Mouse (Mus musculus) limb, embryonic 15.5 days (tissue): ENCODE measurements around the gene Ttll13. TPM values are rescaled to one million over a fixed set of nuclear protein-coding genes. Genes with fewer than 3 reads are reported as not detected.

Experiments used
- ATAC-seq: fragments of 200-750 bp; cut with Nextera tagmentation; 2 replicates; pipeline ENCODE4 v1.8.0; 2017; ENCODE audit warnings: low read depth, moderate TSS enrichment; ENCODE audit not compliant: insufficient number of reproducible peaks, low FRiP score, low TSS enrichment
- H3K27ac ChIP-seq: fragments of 300-500 bp; sonication (generic); 2 replicates; pipeline ENCODE4 v1.5.1; 2015; ENCODE audit warnings: moderate library complexity, mild to moderate bottlenecking, inconsistent platforms
- H3K27me3 ChIP-seq: fragments of 300-500 bp; sonication (generic); 2 replicates; pipeline ENCODE4 v1.6.1; 2015; ENCODE audit warnings: inconsistent platforms
- H3K36me3 ChIP-seq: fragments of 300-500 bp; sonication (generic); 2 replicates; pipeline ENCODE4 v1.6.1; 2015; ENCODE audit warnings: inconsistent platforms
- H3K4me1 ChIP-seq: fragments of 300-500 bp; sonication (generic); 2 replicates; pipeline ENCODE4 v1.6.1; 2015; ENCODE audit warnings: inconsistent platforms
- H3K4me2 ChIP-seq: fragments of 300-500 bp; sonication (generic); 2 replicates; pipeline ENCODE4 v1.6.1; 2015; ENCODE audit warnings: mild to moderate bottlenecking, inconsistent platforms
- H3K4me3 ChIP-seq: fragments of 300-500 bp; sonication (generic); 2 replicates; pipeline ENCODE4 v1.5.1; 2015; ENCODE audit warnings: mild to moderate bottlenecking, inconsistent platforms
- H3K9ac ChIP-seq: fragments of 300-500 bp; sonication (generic); 2 replicates; pipeline ENCODE4 v1.6.1; 2015; ENCODE audit warnings: inconsistent platforms
- H3K9me3 ChIP-seq: fragments of 300-500 bp; sonication (generic); 2 replicates; pipeline ENCODE4 v1.6.1; 2016; ENCODE audit warnings: inconsistent platforms
- WGBS: fragments of 180-500 bp; shearing (Covaris S2); methylation state at CpG from one replicate; pipeline ENCODE4 v1.1.7; 2015; 5-methylcytosine and 5-hydroxymethylcytosine counted together
- polyA plus RNA-seq: library from polyadenylated mRNA; unstranded; fragments of >200 nt; fragmentation: Nextera tagmentation; extraction: Ambion mirVana; gene quantifications from 2 replicates; pipeline ENCODE4 v1.2.1, GENCODE M21; 2015

Gene Ttll13
- polyA plus RNA-seq, 1 experiment from 2014 or later = 1.1 TPM

DNA sequence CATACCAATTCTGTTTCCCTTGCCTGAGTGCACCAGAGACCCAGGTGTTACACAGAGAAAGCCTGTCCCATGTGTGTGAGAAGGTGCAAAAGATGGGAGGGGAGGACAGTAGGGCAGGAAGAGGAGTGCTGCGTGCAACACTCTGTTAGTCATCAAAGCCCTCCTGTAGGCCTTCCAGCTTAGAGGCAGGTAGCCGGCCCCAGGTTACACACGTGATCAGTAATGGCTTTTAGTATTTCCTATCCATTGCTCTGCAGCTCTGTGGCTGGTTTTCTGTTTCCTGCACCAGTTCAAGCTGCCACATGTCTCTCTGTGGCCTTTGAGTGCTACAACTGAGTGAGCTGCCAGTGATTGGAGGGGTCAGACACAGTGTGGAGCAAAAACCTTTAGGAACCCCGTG, 41.8 kb upstream of the Ttll13 start:
- Histone ChIP-seq H3K4me3 (no peak overlapping the region), H3K4me1 (peaks cover 85% of the 10 kb centered on the region), H3K9me3 (no peaks in the 10 kb centered on the region), H3K36me3 (no peaks in the 10 kb centered on the region; the same call in 1 of the 2 replicates), H3K27me3 (no peaks in the 10 kb centered on the region), H3K4me2 (no peak overlapping the region), H3K9ac (no peak overlapping the region), H3K27ac (no peak overlapping the region)
- 71% methylated on average over 4 of the region's 4 CpGs for WGBS
- no peak for ATAC-seq

DNA sequence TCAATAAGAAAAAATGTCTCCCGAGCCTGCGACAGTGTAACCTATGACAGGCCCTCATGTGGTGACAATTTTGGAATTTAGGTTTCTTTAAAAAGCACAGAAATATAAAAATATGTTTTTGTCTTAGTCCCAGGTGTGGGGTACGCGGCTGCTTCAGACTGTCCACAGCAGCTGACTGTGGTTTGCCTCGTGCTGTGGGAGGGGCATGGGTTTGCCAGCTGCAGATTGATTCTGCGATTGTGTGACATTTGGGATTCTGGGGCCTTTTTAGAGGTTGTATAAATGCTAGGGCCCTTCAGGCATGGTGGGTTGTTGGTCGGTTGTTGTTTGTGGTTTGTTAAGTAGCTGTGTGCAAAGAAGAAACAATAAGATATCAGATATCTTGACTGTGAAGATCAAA, 41.2 kb upstream of the Ttll13 start:
- H3K36me3 ChIP-seq = no peaks in the 10 kb centered on the region; the same call in 1 of the 2 replicates
- H3K4me3 ChIP-seq = no peak overlapping the region
- no peak overlapping the region for H3K9ac ChIP-seq
- H3K27me3 ChIP-seq = no peaks in the 10 kb centered on the region
- WGBS = 73% methylated on average over 7 of the region's 7 CpGs
- no peak overlapping the region for H3K4me2 ChIP-seq
- H3K4me1 ChIP-seq = peaks cover 84% of the 10 kb centered on the region
- ATAC-seq = no peak
- no peak overlapping the region for H3K27ac ChIP-seq
- H3K9me3 ChIP-seq = no peaks in the 10 kb centered on the region

DNA sequence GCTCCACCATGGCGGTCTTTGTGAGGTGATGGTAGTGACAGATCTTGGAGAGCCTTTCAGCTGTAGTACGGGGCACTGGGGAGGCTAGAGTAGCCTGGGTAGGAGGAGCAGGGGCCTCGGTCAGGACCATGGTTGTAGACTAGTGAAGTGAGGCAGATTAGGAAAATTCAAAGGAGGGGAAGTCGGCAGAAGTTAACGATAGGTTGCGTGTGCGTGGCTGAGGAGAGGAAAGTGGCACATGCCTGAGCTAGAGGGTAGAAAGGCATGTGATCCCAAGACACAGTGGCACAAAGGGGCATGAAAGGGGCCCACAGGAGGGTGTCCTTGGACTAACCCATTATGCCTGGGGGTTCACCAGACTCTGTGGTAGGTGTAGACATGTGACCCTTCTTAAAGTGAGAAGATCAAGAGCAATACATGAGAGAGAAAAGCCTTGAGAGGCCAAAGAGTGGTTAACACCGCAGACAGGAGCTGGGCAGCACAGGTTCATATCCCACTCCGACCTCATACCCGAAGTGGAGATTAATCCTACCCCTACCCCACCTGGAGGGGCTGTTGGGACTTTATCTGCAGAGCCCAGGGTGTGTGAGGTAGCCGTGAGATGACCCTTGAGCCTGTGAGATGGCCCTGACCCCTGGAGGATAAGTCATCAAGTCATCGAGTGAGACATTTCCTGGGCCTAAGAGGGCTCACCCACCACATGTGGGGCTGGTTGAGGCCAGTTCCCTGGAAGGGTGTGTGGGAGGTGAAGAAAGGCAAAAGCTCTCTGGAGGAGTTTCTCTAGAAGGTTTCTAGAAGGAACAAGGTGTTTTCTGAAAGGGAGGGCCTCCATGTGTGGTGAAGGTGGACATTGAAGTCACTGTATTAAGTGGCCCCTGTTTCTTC, 40.2 kb upstream of the Ttll13 start:
- H3K4me1 ChIP-seq = peaks cover 75% of the 10 kb centered on the region
- WGBS = 75% methylated on average over 12 of the region's 12 CpGs
- H3K9me3 ChIP-seq = no peaks in the 10 kb centered on the region

DNA sequence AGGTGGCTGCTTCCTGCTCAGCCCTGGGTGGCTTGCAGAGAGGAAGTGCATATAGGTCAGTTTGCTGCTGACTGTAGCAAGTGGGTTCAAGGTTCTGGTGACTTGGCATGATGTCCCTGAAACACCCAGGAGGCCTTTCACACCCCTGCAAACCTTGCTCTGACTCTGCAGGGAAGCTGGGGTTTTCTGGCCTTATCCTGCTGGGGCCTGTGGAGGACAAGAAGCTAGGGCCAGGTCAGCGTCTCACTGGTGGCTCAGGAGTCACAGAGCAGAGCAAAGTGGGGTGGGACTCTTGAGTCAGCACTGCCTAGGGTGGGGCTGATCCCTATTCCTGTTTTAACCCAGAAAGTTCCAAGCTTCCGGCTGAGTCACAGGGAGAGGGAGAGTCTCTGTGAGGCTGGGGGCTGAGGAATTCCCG, 38.9 kb upstream of the Ttll13 start:
- peaks cover 61% of the 10 kb centered on the region for H3K4me1 ChIP-seq
- 53% methylated on average over 3 of the region's 3 CpGs for WGBS
- peak; percentile 47 for ATAC-seq

More for the DNA sequence above, 40.2 kb upstream of the Ttll13 start:
- Histone ChIP-seq H3K9ac (no peak overlapping the region), H3K27me3 (no peaks in the 10 kb centered on the region), H3K4me2 (no peak overlapping the region), H3K36me3 (no peaks in the 10 kb centered on the region; the same call in 1 of the 2 replicates), H3K4me3 (no peak overlapping the region), H3K27ac (0 out of 2 replicates have a peak overlapping the region, but pooled peaks have one; percentile 22)
- ATAC-seq = no peak

GRCm38 (mm10) chr7:80208026-80208642, 38.0 kb upstream of the Ttll13 start:
- 65% methylated on average over 18 of the region's 18 CpGs for WGBS
- no peak overlapping the region; the same call in 1 of the 2 replicates for H3K4me2 ChIP-seq
- H3K27ac ChIP-seq = peak overlapping the region; percentile 84
- H3K9ac ChIP-seq = no peak overlapping the region
- no peaks in the 10 kb centered on the region for H3K9me3 ChIP-seq
- peak; percentile 75 for ATAC-seq
- peaks cover 53% of the 10 kb centered on the region for H3K4me1 ChIP-seq
- H3K36me3 ChIP-seq = peaks cover 5% of the 10 kb centered on the region; the same call in 1 of the 2 replicates
- H3K27me3 ChIP-seq = no peaks in the 10 kb centered on the region
- no peak overlapping the region for H3K4me3 ChIP-seq

More for the DNA sequence above, 38.9 kb upstream of the Ttll13 start:
- no peaks in the 10 kb centered on the region for H3K27me3 ChIP-seq
- no peak overlapping the region for H3K4me3 ChIP-seq
- no peaks in the 10 kb centered on the region for H3K9me3 ChIP-seq
- no peak overlapping the region for H3K9ac ChIP-seq
- H3K36me3 ChIP-seq = no peaks in the 10 kb centered on the region; the same call in 1 of the 2 replicates
- peak overlapping the region; percentile 84 for H3K27ac ChIP-seq
- 0 out of 2 replicates have a peak overlapping the region, but pooled peaks have one; percentile 12 for H3K4me2 ChIP-seq

DNA sequence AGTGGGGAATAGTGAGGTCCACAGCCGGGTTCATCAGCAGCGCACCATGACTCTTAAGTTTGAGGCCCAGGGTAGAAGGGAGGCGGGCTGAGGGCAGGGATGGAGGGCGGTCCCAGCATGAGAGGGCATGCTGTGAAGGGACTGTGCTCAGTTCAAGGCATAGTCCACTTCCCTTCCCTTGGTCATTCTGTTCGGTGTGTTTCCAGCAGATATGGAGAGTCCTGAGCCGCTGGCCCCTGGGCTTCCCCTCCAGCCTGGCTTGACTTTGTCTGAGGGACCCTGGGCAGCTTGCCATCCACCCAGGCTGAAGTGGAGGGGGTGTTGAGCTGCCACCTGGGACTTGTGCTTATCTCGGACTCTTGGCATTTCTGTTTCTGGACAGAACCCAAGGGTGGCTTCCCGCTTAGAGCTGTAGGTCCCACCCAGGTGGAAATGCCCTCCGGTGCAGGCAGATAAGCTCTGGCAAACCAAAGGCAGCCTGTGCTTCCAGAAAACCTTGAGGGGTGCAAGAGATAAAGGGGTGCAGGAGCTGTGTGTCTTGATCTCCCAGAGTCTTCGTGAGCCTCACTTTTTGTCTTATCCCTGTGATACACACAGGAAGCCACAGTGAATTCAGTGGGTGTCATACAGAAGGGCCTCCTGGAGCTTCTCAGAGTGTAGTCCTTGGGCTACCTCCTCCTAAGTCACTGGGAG, 37.3 kb upstream of the Ttll13 start:
- Histone ChIP-seq H3K27me3 (no peaks in the 10 kb centered on the region), H3K27ac (peak overlapping the region; percentile 84; the same call in 1 of the 2 replicates), H3K4me3 (no peak overlapping the region), H3K36me3 (peaks cover 13% of the 10 kb centered on the region; the same call in 1 of the 2 replicates), H3K9me3 (no peaks in the 10 kb centered on the region), H3K9ac (0 out of 2 replicates have a peak overlapping the region, but pooled peaks have one; percentile 10), H3K4me2 (no peak overlapping the region), H3K4me1 (peaks cover 50% of the 10 kb centered on the region)
- ATAC-seq = no peak
- WGBS = 66% methylated on average over 10 of the region's 10 CpGs

GRCm38 (mm10) chr7:80209669-80210068, 36.5 kb upstream of the Ttll13 start:
- Histone ChIP-seq H3K4me1 (peaks cover 45% of the 10 kb centered on the region), H3K4me3 (no peak overlapping the region), H3K9me3 (no peaks in the 10 kb centered on the region), H3K4me2 (no peak overlapping the region), H3K9ac (no peak overlapping the region), H3K27me3 (no peaks in the 10 kb centered on the region), H3K36me3 (peaks cover 15% of the 10 kb centered on the region; the same call in 1 of the 2 replicates), H3K27ac (no peak overlapping the region)
- 68% methylated on average over 6 of the region's 6 CpGs for WGBS
- ATAC-seq = no peak

- Histone ChIP-seq H3K4me2 (no peak overlapping the region), H3K9ac (no peak overlapping the region), H3K4me3 (no peak overlapping the region), H3K27ac (no peak overlapping the region), H3K27me3 (no peaks in the 10 kb centered on the region), H3K36me3 (peaks cover 20% of the 10 kb centered on the region; the same call in 1 of the 2 replicates), H3K4me1 (peaks cover 42% of the 10 kb centered on the region), H3K9me3 (no peaks in the 10 kb centered on the region)
- WGBS = 79% methylated on average over 4 of the region's 4 CpGs
- ATAC-seq = no peak
Observed at GRCm38 (mm10) chr7:80210982-80211381, 35.2 kb upstream of the Ttll13 start.

GRCm38 (mm10) chr7:80213604-80214003, 32.6 kb upstream of the Ttll13 start:
- H3K9me3 ChIP-seq = no peaks in the 10 kb centered on the region
- H3K4me2 ChIP-seq = no peak overlapping the region
- H3K9ac ChIP-seq = no peak overlapping the region
- peaks cover 16% of the 10 kb centered on the region for H3K4me1 ChIP-seq
- peaks cover 45% of the 10 kb centered on the region for H3K36me3 ChIP-seq
- no peak for ATAC-seq
- WGBS = 88% methylated on average over 7 of the region's 7 CpGs
- no peak overlapping the region for H3K27ac ChIP-seq
- no peak overlapping the region for H3K4me3 ChIP-seq
- no peaks in the 10 kb centered on the region for H3K27me3 ChIP-seq

GRCm38 (mm10) chr7:80214459-80214858, 31.7 kb upstream of the Ttll13 start:
- 77% methylated on average over 8 of the region's 8 CpGs for whole genome bisulfite sequencing

DNA sequence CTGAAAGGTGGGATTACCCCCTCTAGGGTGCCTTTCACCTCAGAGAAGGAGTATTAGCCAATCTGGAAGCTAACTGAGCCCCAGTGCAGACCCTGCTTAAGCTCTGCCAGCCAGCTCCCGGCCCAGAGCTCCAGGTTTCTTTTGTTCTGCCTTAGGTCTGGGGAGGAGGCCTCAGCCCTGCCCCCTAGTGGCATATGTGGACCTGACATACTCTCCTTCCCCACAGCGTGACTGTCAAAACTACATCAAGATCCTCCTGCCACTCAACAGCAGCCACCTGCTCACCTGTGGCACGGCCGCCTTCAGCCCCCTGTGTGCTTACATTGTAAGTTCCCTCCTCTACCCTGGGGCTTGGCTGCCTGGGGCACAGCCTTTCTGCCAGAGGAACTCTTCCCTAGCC, 30.8 kb upstream of the Ttll13 start:
- WGBS = 24% methylated on average over 4 of the region's 4 CpGs

More at GRCm38 (mm10) chr7:80214459-80214858, 31.7 kb upstream of the Ttll13 start:
- Histone ChIP-seq H3K9me3 (no peaks in the 10 kb centered on the region), H3K27ac (no peak overlapping the region), H3K36me3 (peaks cover 53% of the 10 kb centered on the region), H3K4me1 (peaks cover 9% of the 10 kb centered on the region), H3K9ac (no peak overlapping the region), H3K4me2 (no peak overlapping the region), H3K27me3 (no peaks in the 10 kb centered on the region), H3K4me3 (no peak overlapping the region)
- ATAC-seq = no peak

More for the DNA sequence above, 30.8 kb upstream of the Ttll13 start:
- Histone ChIP-seq H3K4me1 (peaks cover 4% of the 10 kb centered on the region), H3K27me3 (no peaks in the 10 kb centered on the region), H3K9me3 (no peaks in the 10 kb centered on the region), H3K4me2 (no peak overlapping the region), H3K27ac (no peak overlapping the region; the same call in 1 of the 2 replicates), H3K9ac (no peak overlapping the region), H3K4me3 (no peak overlapping the region), H3K36me3 (peaks cover 62% of the 10 kb centered on the region)
- ATAC-seq = peak; percentile 70; the same call in 1 of the 2 replicates
